Mouse (Mus musculus) adipocyte (in vitro differentiated cells): ENCODE measurements around the gene Cd63.

ENCODE experiments used
- DNase-seq: peaks from one replicate; pipeline ENCODE4 v3.0.0-alpha.2; 2016; ENCODE audit warnings: low spot score

Gene Cd63

GRCm38 (mm10) chr10:128904812-128905211 lies 4.0 kb downstream of the Cd63 start:
- no peak for DNase-seq

- DNase-seq = peak; percentile 70
These were observed 8.1 kb downstream of the Cd63 start for GRCm38 (mm10) chr10:128908778-128909448.

GRCm38 (mm10) chr10:128909567-128910028 lies 8.8 kb downstream of the Cd63 start:
- peak; percentile 88 for DNase-seq

DNA sequence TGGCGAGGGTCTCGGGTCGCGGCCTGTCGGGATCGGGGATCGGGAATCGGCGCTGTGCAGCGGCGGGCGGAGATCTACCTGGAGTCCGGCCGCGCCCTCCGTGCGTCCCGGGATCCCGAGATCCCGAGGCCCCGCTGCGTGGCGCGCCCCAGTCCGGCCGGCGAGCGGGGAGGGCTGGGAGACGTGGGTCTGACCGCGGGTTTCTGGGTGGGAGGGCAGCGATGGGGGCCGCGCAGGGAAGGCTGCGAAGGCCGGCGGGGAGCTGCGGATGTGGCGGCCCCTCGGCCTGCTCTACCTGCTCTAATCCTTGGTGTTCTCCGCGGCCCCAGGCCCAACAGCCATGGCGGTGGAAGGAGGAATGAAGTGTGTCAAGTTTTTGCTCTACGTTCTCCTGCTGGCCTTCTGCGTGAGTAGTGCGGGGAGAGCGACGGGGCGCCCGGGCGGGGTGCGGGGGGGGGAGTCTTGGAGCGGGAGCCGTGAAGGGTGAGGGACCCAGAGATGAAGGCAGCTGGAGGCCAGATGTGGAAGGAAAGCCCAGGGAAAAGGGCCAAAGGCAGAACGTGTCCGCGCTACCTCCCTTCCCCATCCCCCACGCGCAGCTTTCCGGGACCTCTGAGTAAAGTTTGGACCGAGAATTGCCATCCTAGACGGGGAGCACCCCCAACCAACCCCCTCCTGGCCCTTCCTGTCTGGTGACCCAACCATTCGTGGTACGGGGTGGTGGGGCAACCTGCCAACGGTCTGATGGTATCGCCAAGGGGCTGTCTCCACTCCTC lies 9.5 kb downstream of the Cd63 start:
- peak; percentile 70 for DNase-seq

DNA sequence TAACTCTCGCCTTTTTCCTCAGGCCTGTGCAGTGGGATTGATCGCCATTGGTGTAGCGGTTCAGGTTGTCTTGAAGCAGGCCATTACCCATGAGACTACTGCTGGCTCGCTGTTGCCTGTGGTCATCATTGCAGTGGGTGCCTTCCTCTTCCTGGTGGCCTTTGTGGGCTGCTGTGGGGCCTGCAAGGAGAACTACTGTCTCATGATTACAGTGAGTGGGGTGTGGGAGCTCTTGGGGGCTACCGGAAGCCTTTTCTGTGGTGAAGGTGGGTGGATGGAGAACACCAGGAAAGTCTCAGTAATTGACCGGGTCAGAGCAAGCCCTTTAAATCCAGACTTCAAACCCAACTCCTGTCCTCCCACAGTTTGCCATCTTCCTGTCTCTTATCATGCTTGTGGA lies 10.6 kb downstream of the Cd63 start:
- DNase-seq = no peak

DNA sequence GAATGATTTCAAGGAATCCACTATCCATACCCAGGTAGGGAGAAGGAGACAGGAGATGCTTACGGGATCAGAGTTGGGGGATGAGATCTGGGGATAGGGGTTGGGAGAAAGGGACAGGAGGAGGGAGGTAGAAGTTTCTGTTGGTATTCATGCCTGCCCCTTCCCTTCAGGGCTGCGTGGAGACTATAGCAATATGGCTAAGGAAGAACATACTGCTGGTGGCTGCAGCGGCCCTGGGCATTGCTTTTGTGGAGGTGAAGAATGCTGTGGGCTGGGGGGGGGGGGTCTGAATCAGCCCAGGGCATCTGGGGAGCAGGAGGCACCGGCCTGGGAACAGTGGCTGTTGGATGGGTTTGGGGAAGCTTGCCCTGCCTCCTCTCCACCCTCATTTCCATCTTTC lies 11.5 kb downstream of the Cd63 start:
- no peak for DNase-seq

DNA sequence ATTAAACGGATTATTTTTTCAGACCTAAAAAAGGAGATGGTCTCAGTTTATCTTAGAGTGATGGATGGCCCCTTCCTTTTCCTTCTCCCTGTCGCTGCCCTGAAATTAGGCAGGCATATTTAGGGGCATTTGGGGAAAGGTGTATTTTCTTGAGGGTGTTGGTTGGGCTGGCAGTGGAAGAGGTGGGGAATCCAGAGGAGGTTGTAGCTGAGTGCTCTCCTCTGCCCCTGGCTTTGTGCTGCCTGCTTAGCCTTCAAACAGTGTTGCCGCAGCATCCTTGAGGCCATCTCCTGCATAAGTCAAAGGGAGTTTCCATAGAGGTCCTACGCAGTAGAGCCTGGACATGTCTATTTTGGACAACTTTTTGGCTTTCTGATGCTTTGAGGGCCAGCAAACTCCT lies 12.0 kb downstream of the Cd63 start:
- no peak for DNase-seq

GRCm38 (mm10) chr10:128913219-128913618 lies 12.4 kb downstream of the Cd63 start:
- DNase-seq = peak; percentile 93

- DNase-seq = no peak
These were observed 12.9 kb downstream of the Cd63 start for GRCm38 (mm10) chr10:128913696-128914095.

DNA sequence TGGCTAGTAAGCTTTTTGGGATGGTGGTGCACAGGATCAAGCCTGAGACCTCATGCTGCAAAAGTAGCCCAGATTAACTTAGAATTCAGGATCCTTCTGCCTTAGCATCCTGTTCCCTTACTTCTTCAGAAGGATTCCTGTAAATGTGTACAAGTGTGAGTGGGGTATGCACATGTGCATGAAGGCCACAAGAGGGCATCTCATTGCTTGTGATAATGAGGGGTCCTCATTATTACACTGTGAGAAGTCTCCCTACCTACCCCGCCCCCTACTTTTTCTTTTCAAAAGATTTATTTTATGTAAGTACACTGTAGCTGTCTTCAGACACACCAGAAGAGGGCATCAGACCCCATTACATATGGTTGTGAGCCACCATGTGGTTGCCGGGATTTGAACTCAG lies 14.8 kb downstream of the Cd63 start:
- no peak for DNase-seq

GRCm38 (mm10) chr10:128916665-128917064 lies 15.9 kb downstream of the Cd63 start:
- DNase-seq = no peak

DNA sequence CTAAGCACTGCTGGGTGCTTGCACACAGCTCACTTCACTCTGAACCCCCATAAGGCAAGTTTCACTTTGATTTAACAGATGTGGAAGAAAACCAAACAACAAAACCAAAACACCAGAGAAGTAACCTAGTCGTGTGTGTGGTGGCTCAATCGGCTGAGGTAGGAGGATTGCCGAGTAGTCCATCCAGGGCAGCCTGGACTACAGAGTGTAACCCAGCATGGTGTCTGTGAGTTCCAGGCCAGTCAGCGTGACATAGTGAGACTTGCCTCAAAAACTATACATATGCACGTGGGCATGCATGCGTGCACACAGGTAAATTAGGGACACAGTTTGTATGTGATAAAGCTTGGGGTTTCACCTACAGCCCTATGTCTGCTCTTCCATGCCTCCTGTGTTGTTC lies 16.6 kb downstream of the Cd63 start:
- no peak for DNase-seq

DNA sequence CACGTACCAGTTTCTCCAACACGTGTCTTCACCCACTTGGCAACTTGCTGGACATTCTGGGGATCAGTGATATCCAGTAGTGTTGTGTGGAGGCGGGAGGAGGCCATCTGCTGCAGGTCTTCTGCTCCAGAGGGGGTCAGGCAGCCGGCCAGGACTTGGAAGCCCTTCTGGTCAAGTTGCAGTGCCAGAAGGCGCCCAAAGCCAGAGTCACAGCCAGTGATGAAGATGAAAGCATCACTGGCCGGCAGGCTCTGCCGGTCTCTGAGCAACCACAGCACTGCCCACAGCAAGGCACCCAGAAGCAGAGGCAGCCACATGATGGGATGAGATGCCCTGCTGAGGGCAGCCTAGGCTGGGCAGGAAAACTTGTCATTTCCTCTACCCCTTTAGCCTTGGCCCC lies 17.5 kb downstream of the Cd63 start:
- DNase-seq = peak; percentile 54

DNA sequence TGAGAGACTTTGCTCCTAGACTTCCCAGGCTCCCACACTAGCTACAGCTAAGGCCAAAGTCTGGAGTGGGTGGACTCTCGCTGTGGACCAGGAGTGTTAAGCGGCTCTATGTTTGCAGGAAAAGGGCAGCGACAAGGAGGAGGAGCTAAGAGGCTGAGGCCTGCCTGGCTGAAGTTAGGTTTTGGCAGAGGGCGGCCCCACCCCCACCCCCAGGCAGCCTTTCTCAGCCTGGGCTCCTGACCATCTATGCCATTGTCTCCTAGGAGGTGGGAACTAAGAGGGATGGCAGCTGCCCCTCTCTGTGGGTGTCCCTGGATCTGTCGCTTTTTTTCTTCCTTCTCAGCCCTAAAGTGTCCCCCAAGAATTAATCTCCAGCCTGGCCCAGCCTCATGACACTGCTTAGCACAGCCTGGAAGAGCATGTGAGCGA lies 18.4 kb downstream of the Cd63 start:
- peak; percentile 77 for DNase-seq

DNA sequence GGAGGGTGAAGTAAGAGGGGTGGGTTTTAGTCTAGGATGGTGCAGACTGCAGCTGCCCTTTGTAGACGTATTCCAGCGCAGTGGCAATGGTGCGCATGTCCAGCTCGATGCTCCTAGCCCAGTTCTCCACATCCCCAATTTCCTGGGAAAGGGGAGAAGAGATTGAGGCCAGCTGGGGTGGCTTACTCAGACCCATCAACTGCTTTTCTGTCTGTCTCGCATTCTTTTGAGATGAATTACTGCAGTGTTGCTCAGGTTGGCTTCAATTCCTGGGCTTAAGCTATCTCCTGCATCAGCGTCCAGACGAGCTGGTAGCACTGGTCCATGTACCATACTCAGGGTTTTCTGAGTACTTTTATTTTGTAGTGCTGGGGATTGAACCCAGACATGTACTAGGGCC lies 19.2 kb downstream of the Cd63 start:
- no peak for DNase-seq

- DNase-seq = peak; percentile 93
These were observed 20.0 kb downstream of the Cd63 start for GRCm38 (mm10) chr10:128920736-128921161.

GRCm38 (mm10) chr10:128921251-128921650 lies 20.5 kb downstream of the Cd63 start:
- DNase-seq = peak; percentile 58

GRCm38 (mm10) chr10:128921883-128922821 lies 21.4 kb downstream of the Cd63 start:
- peak; percentile 82 for DNase-seq

- DNase-seq = no peak
These were observed 21.9 kb downstream of the Cd63 start, which contains the start of gene Rdh5 for GRCm38 (mm10) chr10:128922822-128923012. TSS of gene Rdh5 (minus strand) at chr10:128922888.

DNA sequence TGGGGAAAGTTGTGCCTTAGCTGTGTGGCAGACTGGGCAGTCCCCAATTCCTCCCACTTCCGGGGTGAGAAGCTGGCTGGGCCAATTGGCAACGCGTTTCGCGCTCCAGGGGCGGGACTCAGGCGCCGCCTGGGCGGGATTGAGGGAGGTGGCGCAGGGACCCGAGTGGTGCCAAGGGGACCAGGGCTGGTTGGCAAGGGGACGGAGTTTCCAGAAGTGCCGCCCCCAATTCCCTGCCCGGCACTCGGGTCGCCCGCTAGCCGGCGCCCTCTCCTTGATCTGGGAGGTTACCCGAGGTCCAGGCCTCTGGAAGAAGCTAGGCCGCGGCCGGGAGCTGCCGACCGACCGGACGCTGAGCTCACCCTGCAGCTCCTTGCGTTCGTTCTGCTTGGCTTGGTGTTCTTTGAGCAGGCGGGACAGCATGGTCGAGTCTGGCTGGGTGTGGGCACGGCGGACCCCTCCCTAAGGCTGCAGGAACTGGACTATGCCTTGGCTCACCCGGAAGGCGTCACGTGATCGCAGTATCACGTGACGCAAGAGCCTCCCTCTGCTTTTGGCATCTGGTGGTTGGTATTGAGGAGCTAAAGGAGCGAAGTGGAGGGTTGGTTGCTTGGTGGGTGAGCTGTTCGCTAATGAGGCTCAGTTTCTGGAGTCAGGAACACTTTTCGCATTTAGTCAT lies 22.4 kb downstream of the Cd63 start:
- DNase-seq = peak; percentile 98

- peak; percentile 34 for DNase-seq
These were observed 23.1 kb downstream of the Cd63 start, which contains the start of gene Bloc1s1 for GRCm38 (mm10) chr10:128923935-128924334. TSS of gene Bloc1s1 (minus strand) at chr10:128924035.

DNA sequence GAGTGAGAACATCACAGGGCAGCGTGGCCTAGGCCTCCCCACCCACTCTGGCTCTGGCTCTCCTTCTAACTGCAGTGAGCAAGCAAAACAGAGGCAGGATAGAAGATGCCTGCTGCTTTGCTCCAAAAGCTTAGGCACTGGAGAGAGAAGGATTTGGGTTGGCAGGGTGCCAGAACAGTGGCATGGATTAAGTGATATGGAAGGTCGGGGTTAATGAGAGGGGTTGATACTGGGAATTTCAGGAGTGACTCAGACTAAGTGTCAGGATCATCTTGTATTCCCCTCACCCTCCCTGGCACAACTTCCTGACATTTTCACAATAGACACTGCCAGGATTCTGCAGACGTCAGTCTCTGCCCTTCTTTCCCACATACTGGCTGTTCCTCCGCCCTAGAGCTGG lies 27.6 kb downstream of the Cd63 start:
- DNase-seq = peak; percentile 91
